Mouse (Mus musculus): ENCODE measurements around the gene Ddx60.

DNA sequence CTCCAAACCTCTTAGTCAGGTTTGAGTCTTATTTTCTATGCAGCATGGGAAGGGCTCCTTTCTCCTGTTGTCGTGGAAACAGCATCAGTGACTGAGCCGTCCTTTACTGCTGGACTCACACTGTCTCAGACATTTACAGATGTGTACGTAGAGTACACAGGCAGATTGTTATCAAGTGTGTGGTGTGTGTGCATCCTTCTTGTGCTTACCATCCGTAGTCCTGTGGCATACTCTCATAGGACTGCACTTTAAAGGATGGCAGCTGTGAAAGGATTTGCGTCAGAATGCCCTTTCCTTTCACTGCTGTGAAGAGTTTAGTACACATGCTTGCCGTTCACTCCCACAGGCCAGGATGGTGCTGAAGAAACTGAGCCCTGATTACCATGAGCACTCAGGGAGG lies 61.6 kb downstream of the Ddx60 start:
- TF ChIP-seq CTCF (IDR thresholded peaks at IDR 0.05; ENCODE audit: low read depth) (no peak), EP300 (IDR thresholded peaks at IDR 0.05; ENCODE audit: low read depth) (no peak)
